Mouse (Mus musculus): ENCODE measurements at regions not wholly inside any gene's neighbourhood (a gene's known extent, or its start where the extent isn't known, plus 50 kb on each side); places are given as distances from the start of the nearest gene placed in this dataset.
"Not testable (repeated sequence)": the region's sequence is repeated elsewhere in the genome, so short reads cannot be mapped to it uniquely, and the experiment has no call there.

DNA sequence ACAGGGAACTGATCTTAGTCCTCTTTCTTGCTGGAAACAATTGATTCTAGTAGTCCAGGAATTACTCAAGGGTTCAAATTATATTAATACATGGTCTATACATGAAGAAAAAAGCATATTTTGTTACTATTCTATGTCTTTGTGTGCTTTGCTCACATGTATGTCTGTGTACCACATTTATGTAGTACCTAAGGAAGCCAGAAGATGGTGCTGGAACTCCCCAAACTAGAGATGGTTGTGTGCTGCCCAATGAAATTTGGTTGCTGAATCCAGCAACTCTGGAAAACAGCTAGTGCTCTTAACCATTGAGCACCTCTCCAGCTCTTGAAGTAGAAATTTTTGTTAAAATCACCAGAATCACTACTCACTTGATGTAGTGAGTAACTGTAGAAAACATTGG is 1402.5 kb upstream of the Tacstd2 start:
- H3K36me3 ChIP-seq (ENCODE audit: control insufficient read depth in 1 of 2, insufficient read depth in 2 of 2, low read length in 2 of 2); H3K9me3 ChIP-seq (replicated peaks; ENCODE audit: insufficient read depth, low read length); H3K9ac ChIP-seq (ENCODE audit: control insufficient read depth, low read depth, low read length, poor library complexity, severe bottlenecking); H3K79me2 ChIP-seq (ENCODE audit: control insufficient read depth, insufficient read depth, low read length, poor library complexity); H3K4me3 ChIP-seq (ENCODE audit: control insufficient read depth in 1 of 2, insufficient read depth in 1 of 2, low read depth in 2 of 2, low read length in 2 of 2); H3K4me1 ChIP-seq (ENCODE audit: control insufficient read depth in 1 of 2, insufficient read depth in 2 of 2, low read length in 2 of 2); H3K27me3 ChIP-seq (ENCODE audit: control insufficient read depth in 1 of 2, insufficient read depth in 2 of 2, low read length in 2 of 2); H3K27ac ChIP-seq (ENCODE audit: control insufficient read depth, low read depth, low read length): not testable (repeated sequence)
- TF ChIP-seq RAD21 (IDR thresholded peaks at IDR 0.05; ENCODE audit: low read depth, low read length) (peak; percentile 29), SMC3 (IDR thresholded peaks at IDR 0.05; ENCODE audit: low read depth, low read length) (peak; percentile 53), CTCF (IDR thresholded peaks at IDR 0.05 in 2 of 3, conservative IDR thresholded peaks at IDR 0.05 in 1 of 3; ENCODE audit: control insufficient read depth in 1 of 3, insufficient read depth in 1 of 3, low read depth in 2 of 3, low read length in 3 of 3, poor library complexity in 1 of 3, severe bottlenecking in 1 of 3) (peak in 1 of 3 experiments; percentile 41; a peak in 2 of 6 replicates)
- peak; percentile 12 for DNase-seq (ENCODE audit: low read depth, low spot score)

GRCm38 (mm10) chr6:68931860-68932259 is 1396.3 kb upstream of the Tacstd2 start:
- TF ChIP-seq RAD21 (IDR thresholded peaks at IDR 0.05; ENCODE audit: low read depth, low read length) (peak; percentile 26), CTCF (IDR thresholded peaks at IDR 0.05 in 2 of 3, conservative IDR thresholded peaks at IDR 0.05 in 1 of 3; ENCODE audit: control insufficient read depth in 1 of 3, insufficient read depth in 1 of 3, low read depth in 2 of 3, low read length in 3 of 3, poor library complexity in 1 of 3, severe bottlenecking in 1 of 3) (peak in 1 of 3 experiments; percentile 32; a peak in 1 of 6 replicates), SMC3 (IDR thresholded peaks at IDR 0.05; ENCODE audit: low read depth, low read length) (peak; percentile 46)
- not testable (repeated sequence) for H3K9ac ChIP-seq (ENCODE audit: control insufficient read depth, low read depth, low read length, poor library complexity, severe bottlenecking); H3K4me1 ChIP-seq (ENCODE audit: control insufficient read depth in 1 of 2, insufficient read depth in 2 of 2, low read length in 2 of 2); H3K36me3 ChIP-seq (ENCODE audit: control insufficient read depth in 1 of 2, insufficient read depth in 2 of 2, low read length in 2 of 2); H3K4me3 ChIP-seq (ENCODE audit: control insufficient read depth in 1 of 2, insufficient read depth in 1 of 2, low read depth in 2 of 2, low read length in 2 of 2); H3K9me3 ChIP-seq (replicated peaks; ENCODE audit: insufficient read depth, low read length); H3K79me2 ChIP-seq (ENCODE audit: control insufficient read depth, insufficient read depth, low read length, poor library complexity); H3K27me3 ChIP-seq (ENCODE audit: control insufficient read depth in 1 of 2, insufficient read depth in 2 of 2, low read length in 2 of 2); H3K27ac ChIP-seq (ENCODE audit: control insufficient read depth, low read depth, low read length)
- DNase-seq (ENCODE audit: low read depth, low spot score) = peak; percentile 4

- Histone ChIP-seq H3K4me3 (ENCODE audit: control insufficient read depth in 1 of 2, insufficient read depth in 1 of 2, low read depth in 2 of 2, low read length in 2 of 2) (no peak overlapping the region), H3K27me3 (ENCODE audit: control insufficient read depth in 1 of 2, insufficient read depth in 2 of 2, low read length in 2 of 2) (no peaks in the 10 kb centered on the region), H3K9ac (ENCODE audit: control insufficient read depth, low read depth, low read length, poor library complexity, severe bottlenecking) (no peak overlapping the region), H3K79me2 (ENCODE audit: control insufficient read depth, insufficient read depth, low read length, poor library complexity) (no peaks in the 10 kb centered on the region), H3K27ac (ENCODE audit: control insufficient read depth, low read depth, low read length) (no peak overlapping the region), H3K9me3 (replicated peaks; ENCODE audit: insufficient read depth, low read length) (no peaks in the 10 kb centered on the region), H3K36me3 (ENCODE audit: control insufficient read depth in 1 of 2, insufficient read depth in 2 of 2, low read length in 2 of 2) (no peaks in the 10 kb centered on the region), H3K4me1 (ENCODE audit: control insufficient read depth in 1 of 2, insufficient read depth in 2 of 2, low read length in 2 of 2) (no peaks in the 10 kb centered on the region)
- TF ChIP-seq MAX (IDR thresholded peaks at IDR 0.05; ENCODE audit: low read length) (no peak), RAD21 (IDR thresholded peaks at IDR 0.05; ENCODE audit: low read depth, low read length) (peak; percentile 27), NELFE (IDR thresholded peaks at IDR 0.05; ENCODE audit: low read depth, low read length) (no peak), POLR2A (IDR thresholded peaks at IDR 0.05; ENCODE audit: control insufficient read depth in 1 of 2, insufficient read depth in 1 of 2, low read depth in 1 of 2, low read length in 2 of 2, poor library complexity in 1 of 2) (no peak), USF1 (IDR thresholded peaks at IDR 0.05; ENCODE audit: low read depth, low read length) (no peak), MAZ (IDR thresholded peaks at IDR 0.05; ENCODE audit: low read depth, low read length) (no peak), ETS1 (IDR thresholded peaks at IDR 0.05; ENCODE audit: low read depth, low read length) (no peak), TAL1 (IDR thresholded peaks at IDR 0.05; ENCODE audit: low read length) (no peak), TBP (IDR thresholded peaks at IDR 0.05; ENCODE audit: low read depth, low read length) (no peak), ZC3H11A (IDR thresholded peaks at IDR 0.05; ENCODE audit: low read depth, low read length) (no peak), UBTF (IDR thresholded peaks at IDR 0.05; ENCODE audit: borderline replicate concordance, insufficient read depth, low read depth, low read length) (no peak), SMC3 (IDR thresholded peaks at IDR 0.05; ENCODE audit: low read depth, low read length) (peak; percentile 19; the same call in 1 of the 2 replicates), MYB (IDR thresholded peaks at IDR 0.05; ENCODE audit: low read depth, low read length) (no peak), CTCF (IDR thresholded peaks at IDR 0.05 in 2 of 3, conservative IDR thresholded peaks at IDR 0.05 in 1 of 3; ENCODE audit: control insufficient read depth in 1 of 3, insufficient read depth in 1 of 3, low read depth in 2 of 3, low read length in 3 of 3, poor library complexity in 1 of 3, severe bottlenecking in 1 of 3) (peak in 1 of 3 experiments; percentile 22; a peak in 2 of 6 replicates), ZMIZ1 (IDR thresholded peaks at IDR 0.05; ENCODE audit: low read depth, low read length) (no peak)
- DNase-seq (ENCODE audit: low read depth, low spot score) = peak; percentile 1
Measured at GRCm38 (mm10) chr6:68915536-68915935, 1379.9 kb upstream of the Tacstd2 start.
